Mouse (Mus musculus): ENCODE results near the gene Ascl2.

Gene Ascl2

DNA sequence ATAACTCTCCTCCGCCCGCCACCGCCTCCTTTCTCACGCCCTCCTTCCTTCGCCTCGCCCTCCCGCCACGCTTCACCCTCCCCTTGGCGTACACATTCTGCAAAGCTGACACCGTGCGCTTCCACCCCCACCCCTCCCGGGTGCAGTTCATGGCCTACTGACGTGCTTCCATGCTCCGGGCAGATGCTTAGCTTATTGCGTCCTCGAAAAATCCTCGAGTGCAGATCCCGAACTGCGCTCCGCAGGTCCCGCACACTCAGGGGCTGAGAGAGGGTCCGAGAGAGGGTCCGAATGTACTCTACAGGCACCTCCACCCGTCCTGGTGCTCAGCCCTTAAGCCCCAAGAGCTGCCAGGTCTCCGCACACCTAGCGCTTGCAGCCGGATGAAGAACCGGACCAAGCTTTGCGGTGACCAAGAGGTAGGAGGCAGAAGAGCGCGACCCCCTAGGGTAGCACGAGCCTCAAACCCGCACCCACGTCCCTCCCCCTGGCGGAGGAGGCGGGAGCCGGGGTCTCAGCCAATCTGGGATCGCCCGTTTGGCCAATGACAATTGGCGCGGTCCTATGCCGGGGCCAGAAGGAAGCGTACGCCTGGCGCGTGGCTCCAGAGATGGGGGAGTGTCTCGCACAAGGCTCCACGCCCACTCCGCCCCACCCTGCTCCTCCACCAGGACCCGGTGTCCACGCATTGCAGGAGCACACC lies at the start of gene Ascl2:
Ascl2 (minus strand) TSS at position 456 of the 703 bp plus-strand sequence.
- peak; percentile 9 for DNase-seq

DNA sequence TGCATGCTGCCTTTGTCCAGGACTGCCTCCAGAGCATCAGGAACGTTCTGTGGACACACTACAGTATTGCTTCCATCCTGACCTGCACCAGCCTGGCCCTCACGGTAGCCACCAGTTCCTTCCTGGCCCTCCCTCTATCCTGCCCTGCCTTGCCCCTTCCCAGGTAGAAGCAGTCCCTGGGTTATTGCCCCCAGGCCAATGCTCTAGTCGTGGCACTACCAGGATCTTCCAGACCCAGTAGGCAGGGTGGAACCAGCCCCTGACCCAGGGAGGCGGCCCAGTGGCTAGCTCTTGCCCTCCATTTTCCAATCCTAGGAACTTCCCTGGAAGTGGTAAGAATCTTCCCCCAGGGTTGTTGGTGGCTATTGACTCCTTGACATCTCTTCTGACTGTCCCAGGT lies 48.1 kb upstream of the Ascl2 start:
- DNase-seq, result no peak

DNA sequence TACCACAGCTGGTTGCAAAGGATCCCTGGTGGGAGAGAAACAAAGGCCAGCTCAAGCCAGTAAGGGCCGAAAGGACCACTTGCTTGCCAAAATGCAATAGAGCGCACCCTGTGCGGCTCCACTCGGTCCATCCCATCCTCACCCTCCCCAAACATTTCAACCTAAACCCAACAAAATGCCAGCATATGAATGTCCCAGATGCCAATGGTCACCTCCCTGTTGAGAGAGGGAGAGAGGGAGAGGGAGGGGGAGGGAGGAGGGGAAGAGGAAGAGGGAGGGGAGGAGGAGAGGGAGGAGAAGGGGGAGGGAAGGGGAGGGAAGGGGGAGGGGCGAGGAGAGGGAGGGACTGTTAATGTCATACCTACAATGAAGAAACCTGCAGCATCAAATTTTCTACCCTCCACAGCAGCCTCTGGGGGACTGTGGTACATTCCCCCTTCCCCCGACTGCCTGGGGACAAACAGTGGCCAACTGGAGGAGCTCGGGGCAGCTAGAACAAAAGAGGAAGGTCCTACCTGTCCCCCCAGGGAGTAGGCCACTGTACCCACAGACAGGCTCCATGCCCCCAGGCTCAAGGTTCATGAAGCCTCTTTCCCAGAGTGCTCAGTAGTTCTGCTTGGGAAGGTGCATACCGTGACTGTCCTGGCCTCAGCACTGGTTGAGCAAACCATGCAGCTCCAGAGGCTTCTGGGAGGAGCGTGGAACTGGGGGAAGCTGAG lies 47.5 kb upstream of the Ascl2 start:
- no peak for DNase-seq

DNA sequence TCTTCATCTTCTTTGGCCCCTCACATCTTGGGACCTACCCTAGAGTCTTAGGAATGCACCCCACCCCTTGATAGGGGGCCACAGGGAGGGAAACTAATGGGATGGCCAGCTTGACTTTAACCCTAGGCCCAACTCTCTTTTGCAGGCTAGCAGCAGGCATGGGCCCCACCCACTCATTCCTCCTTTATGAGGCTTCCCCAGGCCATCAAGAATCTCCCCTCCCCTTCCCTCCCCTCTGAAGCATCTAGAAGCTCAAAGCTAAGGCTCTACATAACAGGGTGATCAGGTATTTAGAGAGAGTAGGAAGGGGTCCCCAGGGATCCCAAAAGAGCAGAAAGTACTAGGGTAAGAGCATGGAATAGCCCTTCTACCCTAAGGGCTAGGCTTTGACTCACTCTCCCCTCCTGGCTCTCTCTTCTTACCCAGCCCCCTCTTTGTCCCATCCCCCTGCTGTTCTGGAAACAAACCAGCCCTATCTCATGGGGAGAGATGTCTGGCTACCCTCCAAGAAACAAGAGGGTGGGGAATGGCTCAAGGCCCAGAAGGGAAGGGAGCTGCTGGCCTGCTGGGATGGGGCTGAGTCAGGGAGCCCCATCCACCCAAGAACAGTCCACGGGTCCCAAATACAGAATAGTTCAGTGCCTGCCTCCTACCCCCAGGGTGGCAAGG lies 46.8 kb upstream of the Ascl2 start:
- no peak for DNase-seq

DNA sequence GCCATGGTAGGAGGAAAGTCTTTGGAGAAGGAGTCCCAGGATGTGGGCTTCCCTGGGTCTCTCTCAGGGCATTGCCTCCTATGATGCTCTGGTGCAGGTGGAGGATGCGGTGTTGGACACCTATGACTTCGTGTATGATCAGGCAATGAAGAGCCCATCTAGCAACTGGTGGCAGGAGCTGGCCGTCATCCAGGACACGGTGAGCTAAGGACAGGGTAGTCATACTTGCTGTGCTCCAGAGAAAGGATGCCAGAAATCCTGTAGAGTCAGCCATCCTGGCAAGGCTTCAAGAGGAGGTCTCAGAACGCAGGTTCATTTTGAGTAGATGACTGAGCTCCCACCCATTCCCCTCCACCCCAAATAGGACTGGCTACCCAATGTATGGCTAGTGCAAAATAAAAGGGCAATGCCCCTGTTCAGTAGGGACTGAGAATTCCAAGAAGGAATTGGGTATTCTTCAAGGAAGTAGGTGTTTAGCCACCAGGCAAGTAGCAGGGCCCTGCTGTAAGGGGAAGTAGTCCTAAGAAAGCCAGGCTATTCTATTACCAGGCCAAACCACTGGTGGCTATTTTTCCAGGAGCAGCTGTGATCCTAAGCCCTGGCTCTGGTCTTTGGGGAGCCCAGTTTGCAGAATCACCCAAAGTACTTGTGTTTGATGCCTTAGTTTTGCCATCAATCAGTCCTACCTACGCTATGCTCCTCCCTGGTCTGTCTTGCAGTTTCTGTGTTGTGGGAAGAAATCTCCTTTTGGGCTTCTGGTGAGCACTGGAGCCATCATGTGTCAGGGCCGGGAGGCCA lies 46.0 kb upstream of the Ascl2 start:
- DNase-seq, result no peak

DNA sequence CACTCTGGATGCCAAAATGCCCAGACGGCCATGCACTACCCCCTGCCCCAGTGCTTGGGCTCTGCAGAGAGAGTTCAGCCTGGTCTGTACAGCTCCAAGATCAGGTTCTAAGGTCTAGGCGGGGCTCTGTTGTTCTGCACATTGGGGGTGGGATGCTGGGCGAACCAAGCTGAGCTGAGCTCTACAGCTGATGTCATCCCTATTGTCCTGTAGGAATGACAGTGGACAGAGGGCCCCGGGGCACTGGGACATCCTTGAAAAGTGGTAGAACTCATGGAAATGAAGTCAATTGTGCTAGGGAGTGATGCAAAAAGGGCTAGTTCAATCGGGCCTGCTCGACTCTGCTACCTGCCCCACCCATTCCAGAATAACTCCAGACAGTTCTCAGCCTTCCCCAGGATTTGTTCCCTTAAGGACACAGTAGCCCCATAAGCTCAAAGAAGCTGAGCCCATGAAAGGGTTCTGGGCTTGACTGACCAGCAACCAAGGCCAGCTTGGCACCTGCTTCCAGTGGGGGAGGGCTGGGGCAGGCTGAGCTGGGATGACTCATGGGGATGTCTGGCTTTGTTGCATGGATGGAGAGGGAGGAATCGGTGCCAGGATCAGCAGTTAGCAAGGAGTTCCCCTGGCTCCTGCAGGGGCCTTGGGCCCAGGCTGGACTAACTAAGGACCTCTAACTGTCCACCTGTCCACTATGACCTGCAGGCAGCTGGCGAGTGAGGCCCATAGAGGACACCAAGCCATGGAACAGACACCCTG lies 44.5 kb upstream of the Ascl2 start:
- DNase-seq, result no peak

DNA sequence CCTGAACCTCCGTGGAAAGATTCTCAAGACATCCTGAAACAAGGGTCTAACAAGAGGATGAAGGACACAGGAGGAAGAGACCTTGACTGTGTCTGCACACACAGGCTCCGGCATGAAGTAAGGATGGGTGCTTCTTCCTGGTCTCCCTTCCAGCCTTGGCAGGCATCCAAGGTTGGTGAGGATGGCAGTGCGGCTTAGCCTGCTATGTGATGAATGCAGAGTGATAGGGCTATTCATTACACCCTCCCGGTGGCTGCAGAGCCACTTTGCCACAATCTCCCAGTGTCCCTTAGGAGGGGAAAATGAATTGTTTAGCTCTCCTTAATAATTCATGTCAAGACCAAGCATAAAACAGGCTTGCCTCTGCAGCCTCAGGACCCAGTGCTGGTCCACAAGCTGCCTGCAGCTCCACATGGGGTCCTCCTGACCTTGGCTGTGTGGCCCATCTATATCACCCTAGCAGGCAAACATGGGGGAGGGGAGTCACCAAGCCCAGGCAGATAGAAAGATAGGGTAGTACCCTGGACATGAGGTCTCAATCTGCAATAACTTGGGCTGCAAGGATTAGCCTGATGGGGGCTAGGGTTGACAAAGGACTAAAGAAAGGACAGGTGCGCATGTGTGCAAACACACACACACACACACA lies 43.3 kb upstream of the Ascl2 start:
- no peak for DNase-seq

DNA sequence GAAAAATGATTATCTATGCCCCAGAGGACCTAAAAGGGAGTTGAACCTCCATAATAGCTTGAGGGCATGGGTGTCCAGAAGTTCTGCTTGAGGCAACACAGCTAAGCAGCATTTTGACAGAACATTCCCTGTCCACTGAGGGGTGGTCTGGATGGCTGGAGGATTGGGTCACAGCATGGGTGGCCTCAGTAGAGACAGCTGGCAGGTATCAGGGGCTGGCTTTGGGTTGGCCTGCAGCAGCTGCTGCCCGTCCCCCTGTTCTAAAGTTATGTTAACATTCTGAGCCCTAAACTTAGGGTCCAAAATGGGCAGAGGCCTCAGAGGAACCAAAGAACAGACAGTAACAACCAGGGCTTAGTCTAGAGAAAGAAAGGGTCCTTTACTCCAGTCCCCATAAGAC lies 42.2 kb upstream of the Ascl2 start:
- DNase-seq, result no peak

DNA sequence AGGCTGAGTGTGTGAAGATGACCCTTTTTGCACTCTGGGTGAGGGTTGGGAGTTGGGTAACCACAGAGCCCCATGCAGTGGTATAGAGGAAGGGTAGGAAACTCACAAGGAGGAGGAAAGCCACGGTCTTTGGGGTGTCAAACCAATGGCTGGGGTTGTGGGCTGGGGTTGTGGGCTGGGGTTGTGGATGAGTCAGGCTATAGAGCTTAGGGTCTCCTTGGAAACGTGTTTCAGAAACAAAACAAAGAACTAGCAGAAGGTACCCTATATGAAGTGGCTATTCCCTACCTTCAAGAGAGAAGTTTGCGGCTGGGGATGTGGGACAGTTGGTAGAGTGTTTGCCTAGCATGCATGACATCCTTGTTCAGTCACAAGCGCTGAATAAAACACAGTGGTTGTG lies 40.9 kb upstream of the Ascl2 start:
- DNase-seq, result peak; percentile 30

DNA sequence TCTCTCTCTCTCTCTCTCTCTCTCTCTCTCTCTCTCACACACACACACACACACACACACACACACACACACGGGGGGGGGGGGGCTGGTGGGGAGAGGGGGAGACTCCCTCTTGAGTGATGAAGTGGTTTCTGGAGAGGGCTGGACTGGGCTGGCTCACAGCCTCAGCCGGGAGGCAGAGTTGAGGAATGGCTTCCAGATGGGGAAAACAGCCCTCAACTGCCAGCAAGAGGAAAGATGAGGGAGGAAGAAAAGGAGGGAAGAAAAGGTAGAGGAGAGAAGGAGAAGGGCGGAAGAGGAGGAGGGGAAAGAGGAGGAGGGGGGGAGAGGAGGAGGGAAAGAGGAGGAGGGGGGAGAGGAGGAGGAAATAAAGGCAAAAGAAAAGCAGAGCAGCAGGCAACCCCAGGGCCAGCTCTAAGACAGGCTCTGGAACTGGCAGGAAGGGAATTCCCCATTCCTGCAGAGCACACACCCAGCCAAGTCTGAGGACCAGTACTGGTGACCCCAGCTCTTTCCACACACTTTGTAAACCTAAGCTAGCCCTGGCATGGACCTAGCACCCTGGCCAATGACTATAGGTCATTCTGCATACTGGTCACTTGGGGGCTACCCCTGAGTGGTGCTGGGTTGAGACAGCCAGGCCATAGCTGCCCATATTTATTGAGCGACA lies 40.1 kb upstream of the Ascl2 start:
- no peak for DNase-seq

DNA sequence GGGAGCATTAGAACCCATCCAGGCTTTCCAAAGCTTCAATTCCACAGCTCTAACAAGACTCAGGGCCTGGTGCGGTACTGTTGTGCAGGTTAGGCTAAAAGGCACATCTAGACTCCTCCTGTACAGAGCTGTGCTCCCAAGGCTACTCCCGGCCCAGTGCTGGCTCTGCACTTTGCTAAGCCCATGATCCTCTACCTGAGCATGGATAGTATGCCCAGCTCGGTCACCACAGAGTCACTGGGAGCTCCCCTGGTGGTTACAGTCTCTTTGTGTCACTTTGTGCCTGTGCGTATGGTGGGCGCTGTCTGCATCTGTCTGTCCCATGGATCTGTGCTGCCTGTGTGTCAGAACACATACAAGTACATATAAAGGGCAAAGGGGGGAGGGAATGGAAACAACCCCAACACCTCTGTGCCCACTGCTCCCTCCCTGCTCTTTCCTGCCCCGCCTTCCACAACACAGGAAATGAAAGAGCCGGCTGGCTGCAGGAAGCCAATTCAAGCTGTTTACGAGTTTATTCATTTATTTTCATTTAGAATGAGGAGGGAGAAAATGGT lies 39.4 kb upstream of the Ascl2 start:
- peak; percentile 81 for DNase-seq

DNA sequence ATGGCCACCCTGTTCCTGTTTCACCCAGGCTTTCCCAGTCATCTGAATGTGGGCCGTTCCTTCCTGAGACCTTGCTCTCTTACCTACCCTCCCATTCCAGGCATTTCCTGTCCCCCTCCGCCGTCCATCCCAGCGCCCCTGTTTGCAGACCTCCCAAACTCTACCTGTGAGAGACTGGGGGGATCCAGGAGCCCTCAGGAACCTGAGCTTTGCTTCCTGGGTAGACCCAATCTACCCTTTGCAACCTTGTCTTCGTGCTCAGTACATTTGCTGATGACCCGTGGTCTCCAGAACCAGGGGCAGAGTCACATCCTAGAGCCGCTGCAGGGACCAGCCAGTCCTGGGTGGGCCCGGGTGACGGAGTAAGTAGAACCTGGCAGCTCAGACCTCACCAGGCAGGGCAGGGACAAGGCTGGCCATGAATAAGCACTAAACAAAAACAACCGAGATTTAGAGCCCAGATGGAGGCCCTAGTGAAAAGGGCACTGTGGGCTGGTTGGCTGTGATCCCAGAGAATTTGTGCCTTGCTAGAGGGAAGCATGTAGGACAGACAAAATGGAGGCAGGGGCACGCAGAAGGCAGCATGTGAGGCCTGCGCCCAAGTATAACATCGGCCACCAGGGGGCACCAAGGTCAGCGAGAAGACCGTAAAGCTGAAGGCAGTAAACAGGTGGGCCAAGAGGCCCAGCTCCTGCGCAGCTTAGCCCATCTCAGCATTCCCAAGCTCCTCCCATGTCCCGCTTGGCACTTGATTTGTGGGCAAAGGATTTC lies 38.7 kb upstream of the Ascl2 start:
- DNase-seq, result peak; percentile 97

DNA sequence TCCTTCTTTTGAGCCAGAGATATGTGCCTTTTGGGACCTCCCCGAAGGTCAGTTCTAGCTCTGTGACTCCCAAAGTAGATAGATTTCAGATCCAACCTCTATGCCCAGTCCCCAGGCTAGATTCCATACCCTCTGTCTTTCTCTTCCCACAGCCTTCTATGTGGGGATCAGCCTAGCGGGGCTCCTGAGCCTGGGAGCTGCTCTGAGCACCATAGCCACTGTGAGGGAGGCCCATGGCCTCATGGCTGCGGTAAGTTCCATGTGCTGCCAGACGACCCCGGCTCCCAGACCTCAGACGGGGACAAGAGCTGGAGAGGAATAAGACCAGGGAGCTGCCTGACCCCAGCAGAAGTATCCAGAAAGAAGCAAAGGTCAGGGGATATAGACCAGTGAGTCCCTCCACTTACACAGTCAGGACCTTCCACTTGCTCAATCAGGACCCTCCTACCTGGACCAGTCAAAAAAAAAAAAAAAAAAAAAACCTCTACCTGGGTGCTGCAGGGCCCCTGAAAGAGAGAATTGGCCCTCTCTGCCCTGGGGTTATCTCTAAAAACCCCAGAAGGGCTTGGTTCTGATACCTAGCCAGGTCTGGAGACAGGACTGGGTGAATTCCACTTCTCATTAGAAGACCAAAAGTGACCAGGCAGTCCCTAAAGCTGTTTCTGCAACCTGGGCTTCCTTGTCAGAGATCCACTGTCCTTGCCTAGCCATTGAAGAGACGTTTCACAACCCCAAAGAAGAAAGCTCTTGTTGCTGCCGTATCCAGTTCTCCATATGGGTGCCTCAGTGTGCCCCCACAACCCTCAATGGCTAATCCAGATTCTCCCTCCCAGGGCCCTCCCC lies 37.9 kb upstream of the Ascl2 start:
- no peak for DNase-seq

DNA sequence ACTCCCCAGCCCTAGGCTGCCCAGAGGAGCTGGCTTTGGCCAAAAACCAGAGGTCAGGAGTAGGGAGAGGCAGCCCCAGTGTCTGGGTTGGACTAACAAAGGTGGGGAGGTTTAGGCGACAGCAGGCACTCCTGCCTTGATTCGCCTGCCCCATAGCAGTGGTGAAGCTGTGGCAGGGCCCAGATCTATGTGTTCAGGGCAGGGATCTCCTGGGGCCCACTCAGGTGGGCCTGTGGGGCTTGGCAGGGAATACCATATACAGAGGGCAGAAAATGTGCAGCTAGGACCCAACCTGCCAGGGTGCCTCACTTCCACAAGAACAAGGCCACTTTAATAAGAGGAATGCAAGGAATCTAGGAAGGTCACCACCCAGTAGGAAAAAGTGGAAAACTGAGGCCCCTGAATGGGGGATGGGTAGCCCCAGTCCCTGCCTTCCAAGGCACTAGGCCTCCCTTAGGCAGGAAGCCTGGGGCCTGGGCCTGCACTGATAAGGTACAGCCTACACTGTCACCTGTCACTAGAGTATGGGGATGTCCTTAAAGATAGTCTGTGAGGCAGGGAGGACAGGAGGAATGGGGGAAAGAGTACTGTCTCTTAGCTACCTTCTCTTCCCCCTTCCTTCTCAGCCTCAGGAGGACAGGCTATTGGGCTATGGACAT lies 37.2 kb upstream of the Ascl2 start:
- DNase-seq, result peak; percentile 51

DNA sequence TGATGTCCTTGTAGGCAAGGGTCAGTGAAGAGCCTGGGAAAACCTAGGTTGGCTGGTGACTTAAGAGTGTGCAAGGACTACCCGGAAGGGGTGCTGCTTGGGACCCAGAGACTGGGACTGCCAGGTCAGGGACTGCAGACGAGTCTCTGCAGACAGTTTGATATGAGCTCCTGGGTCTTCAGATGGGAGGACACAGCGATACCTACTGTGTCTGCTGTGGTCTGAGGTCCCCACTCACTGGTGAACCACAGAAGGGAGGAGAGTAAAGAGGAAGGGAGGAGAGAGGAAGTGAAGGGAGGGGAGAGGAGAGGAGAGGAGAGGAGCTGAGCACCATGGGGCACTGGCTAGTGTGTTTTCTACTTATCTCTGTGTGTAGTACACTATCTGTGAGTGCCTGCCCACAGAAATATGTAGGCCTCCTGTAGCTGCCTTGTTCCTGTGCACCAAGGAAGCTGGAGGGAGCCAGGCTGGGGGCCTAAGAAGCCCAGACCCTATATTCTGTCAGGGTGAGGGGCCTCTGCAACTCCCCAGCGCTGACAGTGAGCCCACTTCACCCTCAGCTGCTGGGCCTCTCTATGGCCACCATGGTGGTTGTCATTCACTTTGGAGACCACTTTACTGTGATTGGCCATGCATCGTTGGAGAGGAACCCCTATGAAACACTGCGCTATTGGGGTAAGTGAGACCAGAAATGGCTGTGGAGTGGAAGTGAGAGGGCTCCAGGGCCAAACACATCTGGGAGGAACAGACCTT lies 36.5 kb upstream of the Ascl2 start:
- DNase-seq, result peak; percentile 64

DNA sequence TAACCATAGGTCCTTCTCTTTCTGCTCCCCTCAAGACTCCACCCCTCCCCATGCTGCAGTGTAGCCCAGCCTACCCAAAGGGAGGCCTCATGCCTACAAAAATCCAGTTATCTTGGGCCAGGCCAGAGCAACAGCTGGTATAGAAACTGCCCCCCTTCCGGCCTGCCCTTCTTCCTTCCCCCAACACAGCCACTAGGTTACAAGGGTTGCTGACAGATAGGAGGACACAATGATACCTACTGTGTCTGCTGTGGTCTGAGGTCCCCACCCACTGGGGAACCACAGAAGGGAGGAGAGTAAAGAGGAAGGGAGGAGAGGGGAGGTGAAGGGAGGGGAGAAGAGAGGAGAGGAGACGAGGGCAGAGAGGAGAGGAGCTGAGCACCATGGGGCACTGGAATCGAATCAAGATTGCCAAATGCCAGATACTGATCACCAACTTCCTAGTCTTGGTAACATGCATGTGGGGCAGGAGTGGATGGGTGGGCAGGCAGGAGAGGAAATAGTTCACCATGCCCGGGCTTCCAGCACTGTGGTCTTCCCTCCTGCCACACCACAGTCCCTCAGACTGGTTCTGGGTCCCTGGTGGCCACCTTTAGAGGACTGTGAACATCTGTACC lies 35.8 kb upstream of the Ascl2 start, which contains the start of gene Tspan32:
Tspan32 (plus strand) TSS at position 320 of the 617 bp plus-strand sequence.
- peak; percentile 70 for DNase-seq

DNA sequence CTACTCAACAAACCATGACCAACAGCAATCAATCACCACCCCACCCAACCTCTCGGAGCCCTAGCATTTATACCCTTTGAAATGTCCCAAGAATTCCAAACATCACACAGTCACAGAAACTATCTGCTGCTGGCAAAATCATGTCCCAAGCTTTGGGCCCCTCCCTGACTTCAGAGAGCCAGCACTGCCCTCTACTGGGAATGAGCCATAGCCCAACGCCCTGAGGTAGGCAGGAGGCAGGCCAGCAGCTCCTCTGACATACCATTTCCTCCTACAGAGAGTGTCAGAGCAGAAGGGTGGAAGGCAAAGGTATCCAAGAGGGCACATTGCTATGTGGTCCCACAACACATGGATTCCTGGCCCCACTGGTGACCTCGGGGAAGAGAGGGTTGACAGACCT lies 33.6 kb upstream of the Ascl2 start:
- peak; percentile 43 for DNase-seq
